Mouse (Mus musculus): Measurements from ENCODE around the gene Nup210l.

DNA sequence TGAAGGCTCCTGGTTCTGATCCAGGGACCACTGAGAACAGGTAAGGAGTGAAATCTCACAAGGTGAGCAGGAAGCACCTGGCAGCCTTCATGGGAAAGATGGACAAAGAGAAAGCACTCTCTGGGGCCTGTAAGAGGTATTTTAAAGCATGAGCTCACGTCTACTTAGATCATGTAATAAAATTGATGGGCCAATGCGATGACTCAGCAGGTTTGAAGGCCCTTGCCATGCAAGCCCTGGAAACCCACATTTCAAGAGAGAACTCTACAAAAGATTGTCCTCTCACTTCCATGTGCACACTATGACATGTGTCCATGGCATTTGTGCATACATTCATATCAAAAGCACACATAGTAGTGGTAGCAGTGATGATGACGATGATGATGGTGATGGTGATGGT lies 36.0 kb downstream of the Nup210l start:
- TF ChIP-seq GATA1 (IDR thresholded peaks at IDR 0.05; ENCODE audit: borderline replicate concordance, low read length) (no peak), FLI1 (IDR thresholded peaks at IDR 0.05; ENCODE audit: low read length) (no peak)
